Mouse (Mus musculus): ENCODE measurements at regions not wholly inside any gene's neighbourhood (a gene's known extent, or its start where the extent isn't known, plus 50 kb on each side); places are given as distances from the start of the nearest gene placed in this dataset.
A peak's percentile ranks its signal among the peaks of the same experiment; 100 is the strongest.

- peak; percentile 58 for DNase-seq
These were observed 681.5 kb downstream of the Ankrd7 start for GRCm38 (mm10) chr6:19547589-19547988.

- DNase-seq = peak; percentile 99
These were observed 685.8 kb downstream of the Ankrd7 start for GRCm38 (mm10) chr6:19551932-19552331.

GRCm38 (mm10) chr6:19579421-19579820 is 713.3 kb downstream of the Ankrd7 start:
- peak; percentile 100 for DNase-seq

GRCm38 (mm10) chr6:19579887-19580286 is 713.8 kb downstream of the Ankrd7 start:
- DNase-seq = no peak

Measured in cerebellum, adult 9-10 months (tissue).